Mouse (Mus musculus): Measurements from ENCODE around the gene Tigd2.

GRCm38 (mm10) chr6:59209299-59209707 lies 633 bp downstream of the Tigd2 start:
- TF ChIP-seq CTCF (IDR thresholded peaks at IDR 0.05; ENCODE audit: low read depth), result peak; percentile 53
- no peak for TF ChIP-seq EP300 (optimal IDR thresholded peaks at IDR 0.05)
